Mouse (Mus musculus) CH12.LX (cell line): ENCODE results near the gene Zbp1.

ENCODE experiments used
- CTCF ChIP-seq, 2 experiments: IDR thresholded peaks in 1 of 2; conservative IDR thresholded peaks in 1 of 2; 2 replicates each; pipeline ENCODE4 v1.5.1; 2011 to 2012; ENCODE audit warnings: low read depth in 2 of 2, low read length in 2 of 2, improper control_type of control experiment in 1 of 2, inconsistent platforms in 1 of 2, mild to moderate bottlenecking in 1 of 2, moderate library complexity in 1 of 2
- EP300 ChIP-seq: IDR thresholded peaks from 2 replicates; pipeline ENCODE4 v1.6.1; 2011; ENCODE audit warnings: low read length, improper control_type of control experiment
- JUND ChIP-seq: conservative IDR thresholded peaks from 2 replicates; pipeline ENCODE4 v1.6.1; 2011; ENCODE audit warnings: low read depth, low read length, improper control_type of control experiment
- MAZ ChIP-seq: IDR thresholded peaks from 2 replicates; pipeline ENCODE4 v1.6.1; 2012; ENCODE audit warnings: low read depth, mild to moderate bottlenecking, inconsistent platforms, low read length, improper control_type of control experiment, moderate library complexity
- TBP ChIP-seq: conservative IDR thresholded peaks from 2 replicates; pipeline ENCODE4 v1.6.1; 2011; ENCODE audit warnings: low read depth, low read length, improper control_type of control experiment

DNA sequence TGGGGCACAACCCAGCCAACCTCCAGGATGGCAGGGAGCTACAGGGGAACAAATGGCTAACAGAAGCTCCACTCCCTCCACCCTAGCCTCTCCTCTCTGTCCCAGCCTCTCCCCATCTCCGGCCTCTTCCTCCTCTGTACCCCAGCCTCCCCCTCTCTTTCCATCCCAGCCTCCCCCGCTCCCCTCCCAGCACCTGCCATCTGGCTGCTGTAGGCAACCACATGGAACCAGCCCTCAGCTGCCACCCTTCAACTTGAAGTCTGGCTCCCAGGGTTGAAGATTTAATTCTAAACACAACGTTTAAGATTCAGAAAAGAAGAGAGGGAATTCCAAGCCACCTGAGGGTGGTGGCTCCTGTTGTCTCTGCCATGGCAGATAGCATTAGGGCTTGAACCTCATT lies 30.7 kb upstream of the Zbp1 start:
- TF ChIP-seq MAZ = no peak
- TF ChIP-seq CTCF (conservative IDR thresholded peaks at IDR 0.05 in 1 of 2, IDR thresholded peaks at IDR 0.05 in 1 of 2; ENCODE audit: low read depth in 2 of 2, low read length in 2 of 2) = no peak
- no peak for TF ChIP-seq EP300
- no peak for TF ChIP-seq JUND
- no peak for TF ChIP-seq TBP
